Mouse (Mus musculus): ENCODE measurements around the gene Hcn4. TPM values are rescaled to one million over a fixed set of nuclear protein-coding genes. Genes with fewer than 3 reads are reported as not detected.

Gene Hcn4
- total RNA-seq, 4 experiments from 2014 or later, result 1.6 to 2.3 (median 1.7) TPM

Other genes starting within 250 kb of the Hcn4 start
- 100 to 1,000 TPM; 672 to 816 (median 749) TPM for gene Nptn, start 241.2 kb upstream of the Hcn4 start, total RNA-seq (2022)
- 1 to 10 TPM in 1 of 4 experiments, not detected in 3; 1.4 TPM for gene Rec114, start 79.4 kb upstream of the Hcn4 start, total RNA-seq (2022)
- 10 to 100 TPM; 70.6 to 83.3 (median 79.0) TPM for gene Neo1, start 213.0 kb downstream of the Hcn4 start, total RNA-seq (2022)

Measured in layer of hippocampus, adult 8-10 months (tissue).